ENCODE assay signal across 10 mouse cellular contexts in the genomic region with DNA sequence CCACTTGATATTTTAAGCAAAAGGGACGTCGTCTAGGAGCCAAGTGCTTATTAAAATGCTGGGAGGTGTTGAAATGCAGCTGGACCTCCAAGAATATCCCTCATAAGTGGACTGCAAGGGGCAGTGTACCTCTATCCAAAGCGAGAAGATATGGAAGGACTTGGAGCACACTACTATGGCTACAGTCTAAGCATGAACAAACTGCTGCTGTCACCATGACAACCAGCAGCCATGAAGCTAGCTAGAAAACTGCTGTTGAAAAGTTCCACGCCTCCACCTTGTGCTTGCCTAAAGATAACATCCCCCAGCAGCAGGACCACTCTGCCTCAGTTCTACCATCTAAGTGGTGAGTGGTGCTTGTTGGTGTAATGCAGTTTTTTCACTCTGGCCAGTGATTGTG.
DNase-seq lines count a peak whose midpoint lies in the region; TF ChIP-seq lines count a peak whose summit lies in the region.
"Had no signal": no experiment of that assay in that cellular context is flagged by ENCODE, and none has a peak within 500 bp of the region (broad histone marks: within the 10 kb centered on the region; RNA-seq: fewer than 3 reads in every experiment).

No protein-coding gene starts in this region.

- no peak; the same call in 1 of the 2 replicates for TF ChIP-seq CTCF in left cerebral cortex, adult 2 months (IDR thresholded peaks at IDR 0.05)

- H3K27ac ChIP-seq in left cerebral cortex, adult 2 months = peak overlapping the region; percentile 68
- H3K27ac ChIP-seq: liver, embryonic 15.5 days; stomach, embryonic 15.5 days had no signal

- intact Hi-C loops in left cerebral cortex, postnatal 4 days (cut with DNase I) = no loop called here
- intact Hi-C loops in left cerebral cortex, adult 2 months (cut with DNase I) = no loop called here

- peak; percentile 34 for DNase-seq in left cerebral cortex, adult 11 months (ENCODE audit: low spot score)
- no peak for DNase-seq in left cerebral cortex, postnatal 4 days
- DNase-seq in frontal cortex, adult 2 months (ENCODE audit: extremely low spot score in 1 of 2, low spot score in 1 of 2) = peak; percentile 61 to 68
- DNase-seq in left cerebral cortex, adult 2 months (ENCODE audit: extremely low spot score in 1 of 2, low spot score in 2 of 2) = peak; percentile 28 to 33
- peak; percentile 40 to 69 for DNase-seq in right cerebral cortex, postnatal 36 days (ENCODE audit: low spot score in 2 of 2)
- DNase-seq in adipocyte (ENCODE audit: low spot score) = no peak
- no peak for DNase-seq in kidney, adult 18-20 months
- DNase-seq: kidney, adult 2 months had no signal

- no peak overlapping the region for H3K4me3 ChIP-seq in left cerebral cortex, adult 2 months
- H3K4me3 ChIP-seq: liver, embryonic 15.5 days; stomach, embryonic 15.5 days had no signal

Comparison
In these comparisons a context has a peak if more than half of its experiments do, and no peak if none do; other contexts are left out.
1. DNase-seq: peak in left cerebral cortex, adult 11 months (single experiment), frontal cortex, adult 2 months (2 of 2), left cerebral cortex, adult 2 months (2 of 2) and right cerebral cortex, postnatal 36 days (2 of 2); none in left cerebral cortex, postnatal 4 days (single experiment), adipocyte (single experiment) and kidney, adult 18-20 months (single experiment).